Mouse (Mus musculus): ENCODE data around the gene Vps13d. TPM values are rescaled to one million over a fixed set of nuclear protein-coding genes. Genes with fewer than 3 reads are reported as not detected.

Gene Vps13d
- polyA plus RNA-seq, 1 experiment from 2014 or later: 6.1 TPM

- H3K4me1 ChIP-seq (replicated peaks): no peaks in the 10 kb centered on the region
- no peaks in the 10 kb centered on the region for H3K9me3 ChIP-seq
- no peak overlapping the region for H3K27ac ChIP-seq
- no peak for DNase-seq (ENCODE audit: low spot score)
- no peaks in the 10 kb centered on the region for H3K27me3 ChIP-seq (ENCODE audit: insufficient read depth, poor library complexity, severe bottlenecking)
- WGBS: 85% methylated on average over 1 of the region's 1 CpGs
- no peaks in the 10 kb centered on the region for H3K36me3 ChIP-seq
- H3K4me3 ChIP-seq: no peak overlapping the region
Measured at GRCm38 (mm10) chr4:144956293-144956692, 238.5 kb downstream of the Vps13d start.

DNA sequence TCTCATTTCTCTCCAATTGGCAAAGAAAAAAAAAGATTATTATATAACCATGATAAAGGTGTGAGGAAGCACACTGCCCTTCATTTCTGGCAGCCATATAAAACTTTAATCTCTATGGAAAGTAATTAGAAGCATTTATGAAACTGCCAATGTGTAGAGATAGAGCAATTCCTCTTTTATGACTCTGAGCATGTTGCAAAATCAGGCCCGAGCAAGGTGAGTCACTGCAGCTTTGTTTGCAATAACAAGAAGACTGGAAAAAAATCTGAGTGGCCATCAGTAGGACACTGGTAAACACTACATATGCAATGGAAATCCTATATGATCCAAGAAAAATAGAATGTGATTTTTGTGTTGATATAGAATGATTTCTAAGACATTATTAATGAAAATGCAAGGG lies 238.9 kb downstream of the Vps13d start:
- Histone ChIP-seq H3K27ac (no peak overlapping the region), H3K9me3 (no peaks in the 10 kb centered on the region), H3K4me3 (no peak overlapping the region), H3K36me3 (no peaks in the 10 kb centered on the region), H3K27me3 (ENCODE audit: insufficient read depth, poor library complexity, severe bottlenecking) (no peaks in the 10 kb centered on the region), H3K4me1 (replicated peaks) (no peaks in the 10 kb centered on the region)
- WGBS: 91% methylated on average over 1 of the region's 1 CpGs
- no peak for DNase-seq (ENCODE audit: low spot score)

GRCm38 (mm10) chr4:144953421-144953820 lies 241.4 kb downstream of the Vps13d start:
- H3K4me1 ChIP-seq (replicated peaks): peaks cover 19% of the 10 kb centered on the region
- WGBS: 96% methylated on average over 1 of the region's 1 CpGs
- no peaks in the 10 kb centered on the region for H3K9me3 ChIP-seq
- no peaks in the 10 kb centered on the region for H3K27me3 ChIP-seq (ENCODE audit: insufficient read depth, poor library complexity, severe bottlenecking)
- no peak overlapping the region for H3K27ac ChIP-seq
- DNase-seq (ENCODE audit: low spot score): no peak
- no peak overlapping the region for H3K4me3 ChIP-seq
- no peaks in the 10 kb centered on the region for H3K36me3 ChIP-seq

- 89% methylated on average over 7 of the region's 7 CpGs for WGBS
- Histone ChIP-seq H3K4me1 (replicated peaks) (peaks cover 22% of the 10 kb centered on the region), H3K9me3 (no peaks in the 10 kb centered on the region), H3K27ac (no peak overlapping the region), H3K4me3 (no peak overlapping the region), H3K36me3 (no peaks in the 10 kb centered on the region), H3K27me3 (ENCODE audit: insufficient read depth, poor library complexity, severe bottlenecking) (no peaks in the 10 kb centered on the region)
- no peak for DNase-seq (ENCODE audit: low spot score)
Measured at GRCm38 (mm10) chr4:144951859-144952258, 242.9 kb downstream of the Vps13d start.

GRCm38 (mm10) chr4:144950883-144951282 lies 243.9 kb downstream of the Vps13d start:
- H3K36me3 ChIP-seq: no peaks in the 10 kb centered on the region
- H3K4me3 ChIP-seq: no peak overlapping the region
- no peaks in the 10 kb centered on the region for H3K27me3 ChIP-seq (ENCODE audit: insufficient read depth, poor library complexity, severe bottlenecking)
- H3K9me3 ChIP-seq: no peaks in the 10 kb centered on the region
- H3K27ac ChIP-seq: no peak overlapping the region
- 90% methylated on average over 3 of the region's 3 CpGs for WGBS
- H3K4me1 ChIP-seq (replicated peaks): peaks cover 22% of the 10 kb centered on the region
- DNase-seq (ENCODE audit: low spot score): no peak

DNA sequence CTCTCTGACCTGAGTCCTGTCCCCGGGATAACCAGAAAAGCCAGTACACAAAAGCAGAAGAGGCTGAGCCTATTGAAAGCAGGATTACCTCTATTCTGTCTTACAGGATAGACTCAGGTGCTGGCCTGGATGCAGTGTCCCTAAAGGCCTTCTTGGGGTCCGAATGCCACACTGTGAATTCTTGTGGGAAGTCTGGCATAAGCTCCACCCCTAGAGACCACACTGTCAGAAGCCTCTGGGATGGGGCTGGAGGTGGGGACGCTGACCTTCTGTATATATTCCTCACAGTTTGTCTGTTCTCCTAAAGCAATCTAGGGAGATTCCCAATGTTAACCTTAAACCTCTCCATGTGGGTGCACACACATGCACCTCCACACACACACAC lies 244.5 kb downstream of the Vps13d start:
- Histone ChIP-seq H3K4me1 (replicated peaks) (peaks cover 22% of the 10 kb centered on the region), H3K36me3 (no peaks in the 10 kb centered on the region), H3K27me3 (ENCODE audit: insufficient read depth, poor library complexity, severe bottlenecking) (no peaks in the 10 kb centered on the region), H3K9me3 (no peaks in the 10 kb centered on the region), H3K27ac (peak overlapping the region; percentile 75), H3K4me3 (no peak overlapping the region)
- WGBS: 64% methylated on average over 3 of the region's 3 CpGs
- no peak for DNase-seq (ENCODE audit: low spot score)

DNA sequence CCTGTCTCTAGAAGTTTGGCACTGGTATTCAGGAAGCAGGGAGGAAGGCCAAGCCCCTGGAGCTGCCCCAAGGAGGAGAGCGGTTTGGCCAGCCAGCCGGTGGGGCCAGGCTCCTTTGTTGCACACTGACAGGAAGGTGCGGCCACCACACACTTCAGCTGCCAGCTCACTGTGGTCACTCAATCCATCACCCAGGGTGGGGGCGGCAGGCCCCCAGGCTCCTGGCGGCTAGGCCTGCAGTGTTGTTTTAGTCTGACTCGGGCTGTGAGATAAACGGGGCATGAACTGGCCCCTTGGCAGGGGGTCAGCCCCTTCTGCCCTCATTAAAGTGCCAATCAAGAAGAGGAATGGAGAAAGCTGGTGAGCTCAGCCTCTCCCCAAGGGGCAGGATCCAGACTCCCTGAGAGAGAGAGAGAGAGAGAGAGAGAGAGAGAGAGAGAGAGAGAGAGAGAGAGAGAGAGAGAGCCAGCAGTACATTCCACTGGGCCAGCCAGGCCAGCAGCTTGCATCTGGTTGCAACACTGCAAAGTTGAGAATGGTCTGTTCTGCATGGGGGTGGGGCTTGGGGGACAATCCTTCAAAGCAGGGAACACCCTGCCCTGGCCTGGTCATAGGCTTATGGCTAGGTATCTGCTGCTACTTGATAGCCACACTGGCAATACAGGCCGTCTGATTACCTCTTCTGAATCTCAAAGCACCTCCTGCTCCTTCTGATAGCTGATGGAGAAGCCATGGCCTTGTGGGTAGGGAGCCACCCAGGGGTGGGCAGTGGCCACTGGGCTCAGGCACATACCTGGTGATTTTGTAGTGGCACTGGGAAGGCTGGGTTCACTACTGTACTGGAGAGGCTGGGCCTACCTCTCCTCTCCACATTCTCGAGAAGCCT lies 245.1 kb downstream of the Vps13d start:
- Histone ChIP-seq H3K27ac (peak overlapping the region; percentile 75), H3K4me3 (no peak overlapping the region), H3K4me1 (replicated peaks) (peaks cover 22% of the 10 kb centered on the region), H3K36me3 (no peaks in the 10 kb centered on the region), H3K27me3 (ENCODE audit: insufficient read depth, poor library complexity, severe bottlenecking) (no peaks in the 10 kb centered on the region), H3K9me3 (no peaks in the 10 kb centered on the region)
- WGBS: 15% methylated on average over 9 of the region's 9 CpGs
- DNase-seq (ENCODE audit: low spot score): peak; percentile 58

GRCm38 (mm10) chr4:144947738-144948390 lies 246.9 kb downstream of the Vps13d start:
- no peak for DNase-seq (ENCODE audit: low spot score)
- 78% methylated on average over 6 of the region's 6 CpGs for WGBS
- no peaks in the 10 kb centered on the region for H3K9me3 ChIP-seq
- H3K27me3 ChIP-seq (ENCODE audit: insufficient read depth, poor library complexity, severe bottlenecking): no peaks in the 10 kb centered on the region
- H3K4me1 ChIP-seq (replicated peaks): peaks cover 22% of the 10 kb centered on the region
- H3K27ac ChIP-seq: no peak overlapping the region
- no peaks in the 10 kb centered on the region for H3K36me3 ChIP-seq
- no peak overlapping the region for H3K4me3 ChIP-seq

DNA sequence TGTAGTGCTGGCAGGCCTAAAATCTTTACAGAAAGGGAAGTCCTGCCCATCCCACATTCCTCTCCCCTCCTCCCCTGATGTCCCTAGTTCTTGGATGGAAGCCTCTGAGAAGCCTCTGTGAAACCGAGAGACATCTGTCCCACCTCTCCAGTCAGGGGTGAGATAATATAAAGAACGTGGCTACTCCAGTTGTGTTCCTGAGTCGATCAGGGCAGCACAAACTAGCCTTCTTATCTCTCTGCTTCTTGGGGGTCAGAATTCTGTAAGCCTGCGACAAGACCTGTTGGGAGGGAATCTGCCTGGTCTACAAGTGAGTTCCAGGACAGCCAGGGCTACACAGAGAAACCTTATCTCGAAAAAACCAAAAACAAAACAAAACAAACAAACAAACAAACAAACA lies 251.5 kb downstream of the Vps13d start:
- peaks cover 18% of the 10 kb centered on the region; the same call in 1 of the 2 replicates for H3K4me1 ChIP-seq (replicated peaks)
- no peaks in the 10 kb centered on the region for H3K27me3 ChIP-seq (ENCODE audit: insufficient read depth, poor library complexity, severe bottlenecking)
- H3K36me3 ChIP-seq: no peaks in the 10 kb centered on the region
- WGBS: 84% methylated on average over 5 of the region's 5 CpGs
- no peak for DNase-seq (ENCODE audit: low spot score)
- H3K27ac ChIP-seq: no peak overlapping the region
- no peak overlapping the region for H3K4me3 ChIP-seq
- no peaks in the 10 kb centered on the region for H3K9me3 ChIP-seq

GRCm38 (mm10) chr4:144942433-144942832 lies 252.4 kb downstream of the Vps13d start:
- no peaks in the 10 kb centered on the region for H3K36me3 ChIP-seq
- H3K9me3 ChIP-seq: no peaks in the 10 kb centered on the region
- H3K27me3 ChIP-seq (ENCODE audit: insufficient read depth, poor library complexity, severe bottlenecking): no peaks in the 10 kb centered on the region
- H3K4me3 ChIP-seq: no peak overlapping the region
- 94% methylated on average over 3 of the region's 3 CpGs for WGBS
- peaks cover 15% of the 10 kb centered on the region; the same call in 1 of the 2 replicates for H3K4me1 ChIP-seq (replicated peaks)
- DNase-seq (ENCODE audit: low spot score): no peak
- no peak overlapping the region for H3K27ac ChIP-seq

GRCm38 (mm10) chr4:144940796-144941462 lies 253.9 kb downstream of the Vps13d start:
- Histone ChIP-seq H3K36me3 (no peaks in the 10 kb centered on the region), H3K27ac (0 out of 2 replicates have a peak overlapping the region, but pooled peaks have one; percentile 12), H3K4me1 (replicated peaks) (peaks cover 15% of the 10 kb centered on the region; the same call in 1 of the 2 replicates), H3K9me3 (no peaks in the 10 kb centered on the region), H3K4me3 (no peak overlapping the region), H3K27me3 (ENCODE audit: insufficient read depth, poor library complexity, severe bottlenecking) (no peaks in the 10 kb centered on the region)
- WGBS: 76% methylated on average over 13 of the region's 13 CpGs
- no peak for DNase-seq (ENCODE audit: low spot score)

GRCm38 (mm10) chr4:144939847-144940411 lies 254.9 kb downstream of the Vps13d start:
- no peak overlapping the region for H3K27ac ChIP-seq
- peaks cover 15% of the 10 kb centered on the region; the same call in 1 of the 2 replicates for H3K4me1 ChIP-seq (replicated peaks)
- H3K27me3 ChIP-seq (ENCODE audit: insufficient read depth, poor library complexity, severe bottlenecking): no peaks in the 10 kb centered on the region
- H3K36me3 ChIP-seq: no peaks in the 10 kb centered on the region
- H3K9me3 ChIP-seq: no peaks in the 10 kb centered on the region
- 71% methylated on average over 4 of the region's 4 CpGs for WGBS
- no peak overlapping the region for H3K4me3 ChIP-seq
- no peak for DNase-seq (ENCODE audit: low spot score)

All from hindbrain, embryonic 10.5 days (tissue).